Mouse (Mus musculus) testis, postnatal 14 days (tissue): ENCODE results near the gene Iqcg.
A peak's percentile ranks its signal among the peaks of the same experiment; 100 is the strongest.
"Not testable (repeated sequence)": the region's sequence is repeated elsewhere in the genome, so short reads cannot be mapped to it uniquely, and the experiment has no call there.

ENCODE experiments used
- DNase-seq: peaks from one replicate; pipeline ENCODE4 v3.0.0; 2021; ENCODE audit warnings: low spot score

The Iqcg gene

GRCm38 (mm10) chr16:33056095-33056785, at the start of gene Iqcg, which contains the start of gene Rpl35a:
Gene Iqcg, minus strand, starts transcription at chr16:33056218.
Gene Rpl35a, plus strand, starts transcription at chr16:33056453.
- DNase-seq, result peak; percentile 91

GRCm38 (mm10) chr16:33085666-33086065, 29.6 kb upstream of the Iqcg start:
- peak; percentile 77 for DNase-seq

- DNase-seq, result no peak
Observed at GRCm38 (mm10) chr16:33083996-33084395, 28.0 kb upstream of the Iqcg start.

- DNase-seq, result no peak
Observed at GRCm38 (mm10) chr16:33082951-33083350, 26.9 kb upstream of the Iqcg start.

- no peak for DNase-seq
Observed at GRCm38 (mm10) chr16:33080063-33080462, 24.0 kb upstream of the Iqcg start.

- no peak for DNase-seq
Observed at GRCm38 (mm10) chr16:33077069-33077627, 21.1 kb upstream of the Iqcg start.

GRCm38 (mm10) chr16:33076078-33076477, 20.1 kb upstream of the Iqcg start:
- no peak for DNase-seq

GRCm38 (mm10) chr16:33074967-33075366, 18.9 kb upstream of the Iqcg start:
- DNase-seq, result no peak

- no peak for DNase-seq
Observed at GRCm38 (mm10) chr16:33072871-33073557, 17.0 kb upstream of the Iqcg start.

- DNase-seq, result no peak
Observed at GRCm38 (mm10) chr16:33070928-33071327, 14.9 kb upstream of the Iqcg start.

- DNase-seq, result no peak
Observed at GRCm38 (mm10) chr16:33064636-33065035, 8.6 kb upstream of the Iqcg start.

- DNase-seq, result peak; percentile 45
Observed at GRCm38 (mm10) chr16:33063267-33063666, 7.2 kb upstream of the Iqcg start.

GRCm38 (mm10) chr16:33062682-33063131, 6.7 kb upstream of the Iqcg start:
- peak; percentile 82 for DNase-seq

- DNase-seq, result peak; percentile 91
Observed at GRCm38 (mm10) chr16:33062024-33062681, 6.1 kb upstream of the Iqcg start, which contains the start of gene Lmln. Gene Lmln, plus strand, starts transcription at chr16:33062521.

- no peak for DNase-seq
Observed at GRCm38 (mm10) chr16:33061400-33061799, 5.4 kb upstream of the Iqcg start.

GRCm38 (mm10) chr16:33060926-33061325, 4.9 kb upstream of the Iqcg start:
- no peak for DNase-seq

GRCm38 (mm10) chr16:33059471-33059870, 3.5 kb upstream of the Iqcg start:
- DNase-seq, result no peak

GRCm38 (mm10) chr16:33058656-33059055, 2.6 kb upstream of the Iqcg start:
- DNase-seq, result not testable (repeated sequence)

- DNase-seq, result no peak
Observed at GRCm38 (mm10) chr16:33058033-33058432, 2.0 kb upstream of the Iqcg start.

GRCm38 (mm10) chr16:33056786-33057185, 768 bp upstream of the Iqcg start:
- no peak for DNase-seq

- DNase-seq, result peak; percentile 32
Observed at GRCm38 (mm10) chr16:33055655-33056054, 363 bp downstream of the Iqcg start.

- DNase-seq, result not testable (repeated sequence)
Observed at GRCm38 (mm10) chr16:33054927-33055326, 1.1 kb downstream of the Iqcg start.
